Mouse (Mus musculus): ENCODE data around the gene Gm17606. TPM values are rescaled to one million over a fixed set of nuclear protein-coding genes. Genes with fewer than 3 reads are reported as not detected.

The Gm17606 gene
- polyA plus RNA-seq, 1 experiment from 2014 or later: not detected

DNA sequence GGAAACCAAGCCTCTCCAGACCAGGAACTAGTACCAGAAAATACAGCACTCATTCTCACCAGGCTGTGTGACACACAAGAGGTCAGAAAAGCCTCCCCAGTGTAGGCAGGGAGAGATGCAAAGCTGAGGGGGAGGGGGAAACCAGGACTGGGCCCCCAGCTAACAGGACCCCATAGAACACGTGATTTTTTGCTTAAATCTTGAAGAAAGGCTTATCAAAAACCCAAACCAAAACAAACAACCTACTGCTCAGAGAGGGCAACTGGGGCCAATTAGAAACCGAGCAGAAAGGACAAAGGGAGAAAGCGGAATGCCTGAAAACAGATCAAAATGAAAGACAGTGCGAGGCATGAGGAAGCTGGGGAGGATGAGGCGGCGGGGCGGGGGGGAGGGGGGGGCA, 12.0 kb downstream of the Gm17606 start:
- peak overlapping the region; percentile 70 for H3K9ac ChIP-seq (ENCODE audit: low read length)
- no peaks in the 10 kb centered on the region for H3K27me3 ChIP-seq (ENCODE audit: control insufficient read depth, insufficient read depth, low read length)
- H3K4me3 ChIP-seq (ENCODE audit: low read depth, low read length): peak overlapping the region; percentile 58
- peak; percentile 11; the same call in 1 of the 2 replicates for ATAC-seq (ENCODE audit: insufficient read depth, low FRiP score, low TSS enrichment)
- no peak for DNase-seq (ENCODE audit: low spot score)
- H3K36me3 ChIP-seq (ENCODE audit: control insufficient read depth, insufficient read depth, low read length): peaks cover 27% of the 10 kb centered on the region
- peaks cover 9% of the 10 kb centered on the region; the same call in 1 of the 2 replicates for H3K4me1 ChIP-seq (ENCODE audit: control insufficient read depth, insufficient read depth, low read length)
- no peaks in the 10 kb centered on the region for H3K9me3 ChIP-seq (ENCODE audit: control insufficient read depth, low read length)
- H3K27ac ChIP-seq (ENCODE audit: low read depth, low read length): no peak overlapping the region; the same call in 1 of the 2 replicates
- peak overlapping the region; percentile 69 for H3K4me2 ChIP-seq (ENCODE audit: low read depth)
- WGBS: 1% methylated on average over 6 of the region's 7 CpGs

DNA sequence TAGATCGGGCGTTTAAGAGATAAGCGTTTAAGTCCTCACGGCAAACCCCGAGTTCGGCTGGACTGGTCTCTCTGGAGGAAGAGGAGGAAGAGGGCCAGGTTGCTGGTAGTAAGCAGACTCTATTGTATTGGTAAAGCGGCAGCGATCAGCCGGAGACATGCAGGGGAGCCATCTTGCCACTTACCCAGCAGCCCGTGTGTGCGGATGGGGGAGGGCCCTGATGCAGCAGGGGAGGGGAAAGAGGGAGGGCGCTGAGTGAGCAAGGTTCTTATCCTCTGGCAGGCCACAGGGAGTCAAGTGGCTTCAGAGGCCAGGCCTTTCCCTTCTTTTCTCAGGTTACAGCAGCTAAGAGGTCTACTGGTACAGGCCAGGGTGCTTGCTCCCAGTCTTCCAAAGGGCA, 12.7 kb downstream of the Gm17606 start:
- Histone ChIP-seq H3K36me3 (ENCODE audit: control insufficient read depth, insufficient read depth, low read length) (peaks cover 25% of the 10 kb centered on the region), H3K9ac (ENCODE audit: low read length) (peak overlapping the region; percentile 70), H3K27me3 (ENCODE audit: control insufficient read depth, insufficient read depth, low read length) (no peaks in the 10 kb centered on the region), H3K9me3 (ENCODE audit: control insufficient read depth, low read length) (no peaks in the 10 kb centered on the region), H3K4me1 (ENCODE audit: control insufficient read depth, insufficient read depth, low read length) (peaks cover 9% of the 10 kb centered on the region; the same call in 1 of the 2 replicates), H3K4me2 (ENCODE audit: low read depth) (peak overlapping the region; percentile 69), H3K27ac (ENCODE audit: low read depth, low read length) (no peak overlapping the region; the same call in 1 of the 2 replicates), H3K4me3 (ENCODE audit: low read depth, low read length) (peak overlapping the region; percentile 58)
- DNase-seq (ENCODE audit: low spot score) (peak; percentile 87), ATAC-seq (ENCODE audit: insufficient read depth, low FRiP score, low TSS enrichment) (peak; percentile 79)
- under 1% methylated on average over 12 of the region's 12 CpGs for WGBS

DNA sequence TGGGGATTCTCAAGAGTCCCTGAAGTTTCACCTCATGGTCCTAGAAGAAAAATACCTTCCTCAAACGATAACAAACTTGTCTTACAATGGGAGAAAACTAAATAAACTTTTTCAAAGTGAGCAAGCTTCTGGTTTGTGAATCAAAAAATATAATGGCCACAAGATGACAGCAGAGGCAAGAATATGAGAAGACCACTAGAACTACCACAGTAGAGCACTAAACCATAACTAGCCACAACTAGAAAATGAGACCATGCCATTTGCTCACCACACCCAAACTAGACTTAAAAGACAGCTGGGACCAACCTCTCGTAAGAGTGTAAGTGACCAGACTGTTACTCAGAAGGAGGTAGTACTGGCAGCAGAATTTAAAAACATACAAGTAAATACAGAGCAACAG, 19.3 kb downstream of the Gm17606 start:
- WGBS: 88% methylated on average over 2 of the region's 2 CpGs
- Histone ChIP-seq H3K36me3 (ENCODE audit: control insufficient read depth, insufficient read depth, low read length) (peaks cover 29% of the 10 kb centered on the region), H3K27ac (ENCODE audit: low read depth, low read length) (no peak overlapping the region), H3K27me3 (ENCODE audit: control insufficient read depth, insufficient read depth, low read length) (no peaks in the 10 kb centered on the region), H3K4me1 (ENCODE audit: control insufficient read depth, insufficient read depth, low read length) (no peaks in the 10 kb centered on the region), H3K4me2 (ENCODE audit: low read depth) (no peak overlapping the region), H3K4me3 (ENCODE audit: low read depth, low read length) (no peak overlapping the region), H3K9me3 (ENCODE audit: control insufficient read depth, low read length) (no peaks in the 10 kb centered on the region), H3K9ac (ENCODE audit: low read length) (no peak overlapping the region)
- no peak for DNase-seq (ENCODE audit: low spot score)
- no peak for ATAC-seq (ENCODE audit: insufficient read depth, low FRiP score, low TSS enrichment)

DNA sequence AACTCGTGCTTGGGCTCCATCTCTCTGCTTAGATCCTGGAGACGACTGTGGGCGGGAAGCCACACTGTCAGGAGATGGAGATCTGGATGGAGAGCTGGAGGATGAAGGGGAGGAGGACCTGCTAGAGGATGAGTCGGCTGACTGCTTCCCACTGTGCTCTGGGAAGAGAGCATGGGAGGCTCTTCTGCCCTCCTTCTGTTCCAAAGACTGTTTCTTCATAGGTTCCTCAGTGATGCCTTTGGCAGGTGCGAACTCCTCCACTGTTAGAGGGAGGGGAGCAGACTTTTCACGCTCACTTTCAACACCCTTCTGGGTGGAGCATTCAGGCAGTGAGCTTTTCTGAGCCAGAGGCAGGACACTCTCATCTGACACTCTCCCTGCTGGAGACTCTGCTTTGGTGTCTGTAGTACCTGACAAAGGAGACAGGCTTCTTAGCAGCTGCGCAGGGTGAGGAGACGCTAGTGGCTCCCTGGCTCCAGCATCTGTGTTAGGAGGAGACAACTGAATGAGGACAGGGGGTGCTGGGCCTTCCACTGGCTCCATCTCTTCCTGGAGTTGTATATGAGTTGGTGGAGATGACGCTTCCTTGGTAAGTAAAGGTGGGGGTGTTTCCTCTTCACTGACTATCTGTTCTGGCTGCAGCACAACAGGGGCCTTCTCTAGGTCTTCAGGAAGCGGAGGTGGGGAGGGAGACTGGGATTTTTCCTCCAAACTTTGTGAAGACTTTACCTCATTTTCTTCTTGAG, 23.9 kb downstream of the Gm17606 start:
- no peak for ATAC-seq (ENCODE audit: insufficient read depth, low FRiP score, low TSS enrichment)
- Histone ChIP-seq H3K4me1 (ENCODE audit: control insufficient read depth, insufficient read depth, low read length) (no peaks in the 10 kb centered on the region), H3K9me3 (ENCODE audit: control insufficient read depth, low read length) (no peaks in the 10 kb centered on the region), H3K27ac (ENCODE audit: low read depth, low read length) (no peak overlapping the region), H3K36me3 (ENCODE audit: control insufficient read depth, insufficient read depth, low read length) (peaks cover 37% of the 10 kb centered on the region), H3K9ac (ENCODE audit: low read length) (no peak overlapping the region), H3K4me3 (ENCODE audit: low read depth, low read length) (no peak overlapping the region), H3K4me2 (ENCODE audit: low read depth) (no peak overlapping the region), H3K27me3 (ENCODE audit: control insufficient read depth, insufficient read depth, low read length) (no peaks in the 10 kb centered on the region)
- 91% methylated on average over 10 of the region's 10 CpGs for WGBS
- no peak for DNase-seq (ENCODE audit: low spot score)

DNA sequence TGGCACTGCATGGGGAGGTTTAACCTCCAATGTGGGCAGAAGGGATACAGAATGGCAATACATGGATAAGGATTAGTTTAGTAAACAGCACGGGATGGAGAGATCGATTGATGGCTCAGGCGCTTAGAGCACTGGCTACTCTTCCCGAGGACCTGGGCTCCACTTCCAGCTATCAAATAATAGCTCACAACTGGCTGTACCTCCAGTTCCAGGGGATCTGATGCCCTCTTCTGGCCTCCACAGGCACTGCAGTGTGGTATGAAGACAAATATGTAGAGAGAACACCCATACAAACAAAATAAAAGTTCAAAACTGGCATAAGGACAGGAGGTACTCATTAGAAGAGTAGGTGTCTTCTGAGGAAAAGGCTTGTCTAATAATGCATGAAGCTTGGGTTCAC, 28.6 kb downstream of the Gm17606 start:
- Histone ChIP-seq H3K9ac (ENCODE audit: low read length) (no peak overlapping the region), H3K36me3 (ENCODE audit: control insufficient read depth, insufficient read depth, low read length) (peaks cover 27% of the 10 kb centered on the region), H3K27me3 (ENCODE audit: control insufficient read depth, insufficient read depth, low read length) (no peaks in the 10 kb centered on the region), H3K4me1 (ENCODE audit: control insufficient read depth, insufficient read depth, low read length) (no peaks in the 10 kb centered on the region), H3K27ac (ENCODE audit: low read depth, low read length) (no peak overlapping the region), H3K4me2 (ENCODE audit: low read depth) (no peak overlapping the region), H3K9me3 (ENCODE audit: control insufficient read depth, low read length) (no peaks in the 10 kb centered on the region), H3K4me3 (ENCODE audit: low read depth, low read length) (no peak overlapping the region)
- ATAC-seq (ENCODE audit: insufficient read depth, low FRiP score, low TSS enrichment) (no peak), DNase-seq (ENCODE audit: low spot score) (peak; percentile 46)
- WGBS: 75% methylated on average over 4 of the region's 4 CpGs

DNA sequence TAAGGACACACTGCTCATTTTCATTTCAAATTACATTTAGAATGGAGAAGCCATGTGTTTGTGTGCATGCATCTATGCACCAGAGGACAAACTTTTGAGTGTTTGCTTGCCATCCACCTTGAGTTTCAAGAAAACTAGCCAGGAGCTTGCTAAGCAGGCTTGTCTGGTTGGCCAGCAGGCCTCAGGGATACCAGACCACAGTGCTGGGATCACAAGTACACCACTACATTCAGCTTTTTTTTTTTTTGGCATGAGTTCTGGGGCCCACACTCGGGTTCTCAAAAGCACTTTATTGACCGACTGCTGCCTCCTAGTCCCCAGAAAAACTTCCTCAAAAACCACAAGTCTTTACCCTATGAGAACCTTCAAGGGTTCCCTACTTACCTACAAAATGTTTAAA, 33.6 kb downstream of the Gm17606 start:
- no peaks in the 10 kb centered on the region for H3K4me1 ChIP-seq (ENCODE audit: control insufficient read depth, insufficient read depth, low read length)

DNA sequence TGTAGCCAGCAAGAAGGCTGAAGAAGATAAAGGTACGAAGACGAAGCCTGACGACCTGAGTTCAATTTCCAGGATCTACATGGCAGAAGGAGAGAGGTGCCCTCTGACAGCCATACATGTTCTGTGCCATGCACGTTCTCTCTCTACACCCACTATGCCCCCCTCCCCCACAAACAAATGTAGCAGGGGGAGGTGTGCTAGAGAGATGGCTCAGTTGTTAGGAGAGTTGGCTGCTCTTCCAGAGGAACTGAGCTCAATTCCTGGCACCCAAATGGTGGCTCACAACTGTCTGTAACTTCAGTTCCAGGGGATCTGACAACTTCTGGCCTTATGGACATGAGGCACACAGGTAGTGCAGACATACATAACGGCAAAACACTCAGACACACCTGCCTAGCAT, 35.5 kb downstream of the Gm17606 start:
- WGBS: 91% methylated on average over 5 of the region's 5 CpGs
- Histone ChIP-seq H3K36me3 (ENCODE audit: control insufficient read depth, insufficient read depth, low read length) (peaks cover 14% of the 10 kb centered on the region), H3K4me1 (ENCODE audit: control insufficient read depth, insufficient read depth, low read length) (no peaks in the 10 kb centered on the region), H3K9me3 (ENCODE audit: control insufficient read depth, low read length) (no peaks in the 10 kb centered on the region), H3K4me2 (ENCODE audit: low read depth) (no peak overlapping the region), H3K27ac (ENCODE audit: low read depth, low read length) (no peak overlapping the region), H3K4me3 (ENCODE audit: low read depth, low read length) (no peak overlapping the region), H3K27me3 (ENCODE audit: control insufficient read depth, insufficient read depth, low read length) (no peaks in the 10 kb centered on the region), H3K9ac (ENCODE audit: low read length) (no peak overlapping the region)
- ATAC-seq (ENCODE audit: insufficient read depth, low FRiP score, low TSS enrichment): no peak
- DNase-seq (ENCODE audit: low spot score): no peak

More for the DNA sequence above, 33.6 kb downstream of the Gm17606 start:
- Histone ChIP-seq H3K27ac (ENCODE audit: low read depth, low read length) (no peak overlapping the region), H3K36me3 (ENCODE audit: control insufficient read depth, insufficient read depth, low read length) (peaks cover 14% of the 10 kb centered on the region), H3K4me3 (ENCODE audit: low read depth, low read length) (no peak overlapping the region), H3K9ac (ENCODE audit: low read length) (no peak overlapping the region), H3K4me2 (ENCODE audit: low read depth) (no peak overlapping the region), H3K27me3 (ENCODE audit: control insufficient read depth, insufficient read depth, low read length) (no peaks in the 10 kb centered on the region), H3K9me3 (ENCODE audit: control insufficient read depth, low read length) (no peaks in the 10 kb centered on the region)
- WGBS: 90% methylated on average over 2 of the region's 2 CpGs
- DNase-seq (ENCODE audit: low spot score): no peak
- no peak for ATAC-seq (ENCODE audit: insufficient read depth, low FRiP score, low TSS enrichment)

DNA sequence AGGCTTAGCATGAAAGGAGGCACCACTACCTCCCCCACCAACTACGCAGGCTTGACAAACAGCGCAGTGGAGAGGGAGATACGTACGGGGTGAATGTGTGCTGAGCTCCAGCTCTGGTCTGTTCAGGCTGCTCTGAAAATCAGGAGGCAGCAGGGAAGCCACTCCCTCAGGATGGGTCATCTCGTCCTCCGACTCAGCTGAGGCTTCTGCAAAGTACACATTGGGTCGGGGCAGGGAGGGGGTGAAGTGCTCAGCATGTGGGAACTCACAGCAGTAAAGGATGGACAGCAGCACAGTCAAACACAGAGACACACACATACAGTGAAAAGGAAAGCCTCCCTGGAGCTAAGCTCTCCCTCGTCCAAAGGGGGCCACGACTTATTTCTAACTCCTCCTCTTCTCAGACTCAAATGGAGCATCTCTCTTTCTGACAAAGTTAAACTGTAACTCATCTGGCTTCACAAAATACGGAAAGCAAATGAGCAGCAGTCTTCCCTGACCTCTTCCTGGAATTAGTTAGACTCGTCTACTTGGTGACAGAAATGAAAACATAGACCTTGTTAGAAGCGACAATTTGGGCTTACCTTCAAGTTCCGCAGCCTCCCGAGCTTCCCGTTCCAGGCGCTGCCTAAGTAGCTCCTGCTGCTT, 38.0 kb downstream of the Gm17606 start:
- Histone ChIP-seq H3K4me1 (ENCODE audit: control insufficient read depth, insufficient read depth, low read length) (no peaks in the 10 kb centered on the region), H3K27me3 (ENCODE audit: control insufficient read depth, insufficient read depth, low read length) (no peaks in the 10 kb centered on the region), H3K9ac (ENCODE audit: low read length) (no peak overlapping the region), H3K36me3 (ENCODE audit: control insufficient read depth, insufficient read depth, low read length) (peaks cover 13% of the 10 kb centered on the region), H3K9me3 (ENCODE audit: control insufficient read depth, low read length) (no peaks in the 10 kb centered on the region), H3K27ac (ENCODE audit: low read depth, low read length) (no peak overlapping the region), H3K4me3 (ENCODE audit: low read depth, low read length) (no peak overlapping the region), H3K4me2 (ENCODE audit: low read depth) (no peak overlapping the region)
- WGBS: 89% methylated on average over 16 of the region's 16 CpGs
- DNase-seq (ENCODE audit: low spot score) (no peak), ATAC-seq (ENCODE audit: insufficient read depth, low FRiP score, low TSS enrichment) (no peak)

DNA sequence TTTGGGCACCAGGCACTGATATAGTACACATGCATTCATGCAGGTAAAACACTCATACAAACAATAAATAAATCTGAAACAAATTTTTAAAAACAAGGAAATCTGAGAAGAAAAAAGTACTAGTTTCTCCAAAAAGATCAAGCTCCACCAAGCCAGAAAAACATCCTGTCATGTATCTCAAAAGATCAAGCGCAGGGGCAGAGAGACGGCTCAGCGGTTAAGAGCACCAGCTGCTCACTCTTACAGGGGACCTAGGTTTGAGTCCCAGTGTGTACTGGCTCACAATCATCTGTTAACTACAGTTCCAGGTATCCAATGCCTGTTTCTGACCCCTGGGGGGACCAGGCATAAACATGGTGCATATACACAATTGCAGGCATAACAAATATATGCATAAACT, 41.6 kb downstream of the Gm17606 start:
- Histone ChIP-seq H3K27me3 (ENCODE audit: control insufficient read depth, insufficient read depth, low read length) (no peaks in the 10 kb centered on the region), H3K9me3 (ENCODE audit: control insufficient read depth, low read length) (no peaks in the 10 kb centered on the region), H3K4me3 (ENCODE audit: low read depth, low read length) (no peak overlapping the region), H3K4me2 (ENCODE audit: low read depth) (no peak overlapping the region), H3K9ac (ENCODE audit: low read length) (no peak overlapping the region), H3K36me3 (ENCODE audit: control insufficient read depth, insufficient read depth, low read length) (peaks cover 6% of the 10 kb centered on the region; the same call in 1 of the 2 replicates), H3K4me1 (ENCODE audit: control insufficient read depth, insufficient read depth, low read length) (peaks cover 10% of the 10 kb centered on the region), H3K27ac (ENCODE audit: low read depth, low read length) (no peak overlapping the region)
- 99% methylated on average over 3 of the region's 3 CpGs for WGBS
- no peak for ATAC-seq (ENCODE audit: insufficient read depth, low FRiP score, low TSS enrichment)
- no peak for DNase-seq (ENCODE audit: low spot score)

Measured in neural tube, embryonic 11.5 days (tissue).